Mouse (Mus musculus): ENCODE results near the gene Cntn2. TPM values are rescaled to one million over a fixed set of nuclear protein-coding genes. Genes with fewer than 3 reads are reported as not detected.
A peak's percentile ranks its signal among the peaks of the same experiment; 100 is the strongest.
"Not testable (repeated sequence)": the region's sequence is repeated elsewhere in the genome, so short reads cannot be mapped to it uniquely, and the experiment has no call there.

Cntn2 gene
- polyA plus RNA-seq, 1 experiment from 2014 or later, result 0.23 TPM

DNA sequence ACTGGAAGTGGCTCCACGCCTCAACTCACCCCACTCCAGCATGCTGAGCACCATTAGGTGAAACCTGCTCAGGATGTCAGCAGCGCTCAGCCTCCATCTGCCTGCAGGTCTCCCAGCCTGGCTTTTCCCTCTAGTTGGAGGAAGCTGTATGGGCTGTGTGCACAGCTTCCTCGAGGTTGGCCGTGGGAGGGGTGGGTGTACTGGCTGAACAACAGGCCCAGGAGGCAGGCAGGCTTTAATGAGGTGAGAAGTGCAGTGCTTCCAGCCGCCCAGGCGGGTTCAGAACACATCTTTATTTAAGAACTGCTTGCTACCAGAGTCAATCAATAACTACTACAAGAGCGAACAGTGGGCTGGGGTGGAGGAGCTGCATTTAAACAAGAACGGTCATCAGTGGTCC, 31.5 kb downstream of the Cntn2 start:
- no peak for DNase-seq (ENCODE audit: low spot score)

DNA sequence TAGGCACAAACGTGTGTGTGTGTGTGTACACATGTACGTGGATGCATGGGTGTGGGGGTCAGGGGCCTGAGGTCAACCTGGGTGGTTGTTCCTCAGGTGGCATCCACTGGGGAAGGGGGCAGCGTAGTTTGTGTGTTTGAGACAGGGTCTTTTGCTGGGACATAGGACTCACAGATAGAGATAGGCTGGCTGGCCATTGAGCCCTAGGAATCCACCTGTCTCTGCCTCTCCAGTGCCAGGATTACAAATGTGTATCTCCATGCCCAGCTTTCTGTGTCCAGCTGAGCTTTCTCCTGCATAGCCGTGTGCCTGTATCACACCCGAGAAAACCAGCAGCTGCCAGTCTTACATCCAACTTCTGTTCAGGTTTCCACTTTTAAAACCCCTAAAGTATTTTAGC, 33.3 kb downstream of the Cntn2 start:
- DNase-seq (ENCODE audit: low spot score), result no peak

DNA sequence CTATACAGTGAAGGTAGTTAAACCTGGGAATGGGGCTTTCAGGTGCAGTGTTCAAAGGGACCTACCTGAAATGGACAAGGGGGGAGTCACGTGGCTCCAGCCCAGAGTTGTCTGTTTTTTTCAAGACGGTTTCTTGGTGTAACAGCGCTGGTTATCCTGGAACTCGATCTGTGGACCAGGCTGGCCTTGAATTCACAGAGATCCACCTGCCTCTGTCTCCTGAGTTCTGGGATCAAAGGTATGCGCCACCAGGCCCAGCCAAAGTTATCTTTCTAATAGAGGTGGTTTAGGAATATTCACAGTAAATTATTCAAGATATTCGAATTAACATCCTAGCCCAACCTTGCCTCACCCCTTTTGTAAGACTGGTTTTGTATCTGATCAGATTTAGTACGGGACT, 36.4 kb downstream of the Cntn2 start:
- DNase-seq (ENCODE audit: low spot score), result no peak

GRCm38 (mm10) chr1:132506058-132506457, 37.0 kb downstream of the Cntn2 start, which contains the start of gene Tmem81:
Gene Tmem81 (plus strand): TSS chr1:132506230.
- no peak for DNase-seq (ENCODE audit: low spot score)

DNA sequence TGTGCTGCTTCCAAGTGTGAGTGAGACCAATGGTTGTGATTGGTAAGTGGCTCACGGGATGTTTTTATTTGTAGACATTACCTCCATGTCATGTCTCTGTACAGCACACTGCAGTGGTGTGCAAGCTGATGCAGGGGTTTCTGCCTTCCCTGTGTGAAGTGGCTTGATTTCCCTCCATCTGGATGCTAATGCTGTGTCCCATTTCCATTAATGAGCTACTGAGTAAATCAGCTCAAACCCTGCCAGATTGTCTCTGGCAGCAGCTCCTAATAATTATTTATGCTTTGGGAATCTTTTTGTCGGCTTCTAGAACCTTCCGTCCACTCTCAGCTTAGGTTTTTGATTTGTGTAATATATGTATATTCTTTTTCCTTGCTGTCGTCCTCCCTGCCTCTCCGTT, 37.9 kb downstream of the Cntn2 start:
- no peak for DNase-seq (ENCODE audit: low spot score)

DNA sequence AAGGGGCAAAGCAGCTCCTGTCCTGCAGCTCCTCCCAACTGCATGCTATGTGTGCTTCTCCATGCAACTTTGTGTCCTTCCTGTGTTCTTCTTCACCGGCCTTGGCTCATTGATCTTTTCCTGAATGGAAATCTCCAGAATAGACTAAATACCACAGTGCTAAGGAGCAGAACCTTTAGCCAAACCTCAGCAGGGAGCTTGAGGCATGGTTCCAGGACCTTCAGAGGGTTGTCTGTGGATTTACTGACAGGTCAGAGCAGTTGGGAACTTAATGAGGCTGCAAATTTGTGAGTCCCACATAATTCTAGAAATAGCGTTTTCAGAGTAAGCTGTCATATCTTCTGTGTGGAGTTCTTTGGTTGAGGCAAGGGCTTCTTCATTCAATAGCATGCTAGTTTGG, 42.5 kb downstream of the Cntn2 start:
- no peak for DNase-seq (ENCODE audit: low spot score)

GRCm38 (mm10) chr1:132483759-132484158, 59.3 kb downstream of the Cntn2 start:
- DNase-seq (ENCODE audit: low spot score), result no peak

GRCm38 (mm10) chr1:132483234-132483633, 59.8 kb downstream of the Cntn2 start:
- DNase-seq (ENCODE audit: low spot score), result no peak

- DNase-seq (ENCODE audit: low spot score), result no peak
Measured at GRCm38 (mm10) chr1:132481619-132482018, 61.4 kb downstream of the Cntn2 start.

GRCm38 (mm10) chr1:132479438-132479837, 63.6 kb downstream of the Cntn2 start:
- DNase-seq (ENCODE audit: low spot score), result no peak

DNA sequence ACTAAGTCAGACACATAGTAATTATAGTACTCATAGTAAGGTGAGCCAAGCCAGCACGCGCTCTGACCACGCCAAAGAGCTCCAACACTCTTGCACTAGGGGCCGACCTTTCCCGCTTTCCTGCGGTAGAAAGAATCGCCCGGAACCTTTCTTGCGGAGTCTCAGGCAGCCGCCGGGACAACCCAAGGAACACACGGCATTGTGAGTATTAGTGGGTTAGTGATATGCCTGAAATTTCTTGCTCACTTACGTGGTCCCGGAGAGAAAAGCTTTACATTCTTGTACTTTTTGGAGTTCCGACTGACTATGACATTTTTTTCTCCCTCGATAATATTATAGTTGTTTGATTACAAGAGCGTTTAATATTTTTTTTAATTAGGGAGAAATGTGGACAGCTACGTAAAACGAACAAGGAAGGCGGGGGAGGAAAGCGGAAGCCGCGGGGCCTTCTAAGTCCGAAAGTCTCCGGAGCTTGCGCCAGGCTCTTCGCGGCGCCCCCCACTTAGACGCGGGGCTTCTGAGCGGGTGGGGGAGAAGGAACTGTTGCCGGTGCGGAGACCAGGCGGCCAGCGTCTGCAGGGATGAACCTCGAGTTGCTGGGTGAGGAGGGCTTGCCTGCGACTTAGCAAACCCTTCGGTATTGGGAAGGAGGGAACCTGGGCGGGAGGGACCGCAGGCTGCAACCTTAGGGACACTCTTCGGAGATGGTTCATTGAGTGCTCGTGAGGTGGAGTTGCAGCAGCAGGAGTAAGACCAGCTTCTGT, 65.9 kb downstream of the Cntn2 start, which contains the start of gene Rbbp5:
TSS of gene Rbbp5 (plus strand) at position 438 of the 764 bp plus-strand sequence.
- DNase-seq (ENCODE audit: low spot score), result peak; percentile 91

DNA sequence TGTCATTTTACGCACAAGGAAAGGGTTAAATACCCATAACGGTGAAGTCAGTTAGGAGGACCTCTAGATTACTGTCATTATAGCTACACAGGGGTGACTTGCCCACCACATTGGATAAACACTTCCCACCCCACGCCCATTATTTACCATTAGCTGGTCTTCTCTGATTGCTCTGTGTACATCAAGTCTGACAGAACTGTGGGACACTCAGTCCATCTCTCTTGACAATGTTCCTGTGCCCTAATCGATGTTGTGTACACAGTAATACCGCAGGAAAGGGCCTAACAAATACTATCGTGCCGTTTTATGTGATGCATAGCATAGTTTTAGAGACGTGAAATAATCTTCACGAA, 66.5 kb downstream of the Cntn2 start:
- DNase-seq (ENCODE audit: low spot score), result no peak

DNA sequence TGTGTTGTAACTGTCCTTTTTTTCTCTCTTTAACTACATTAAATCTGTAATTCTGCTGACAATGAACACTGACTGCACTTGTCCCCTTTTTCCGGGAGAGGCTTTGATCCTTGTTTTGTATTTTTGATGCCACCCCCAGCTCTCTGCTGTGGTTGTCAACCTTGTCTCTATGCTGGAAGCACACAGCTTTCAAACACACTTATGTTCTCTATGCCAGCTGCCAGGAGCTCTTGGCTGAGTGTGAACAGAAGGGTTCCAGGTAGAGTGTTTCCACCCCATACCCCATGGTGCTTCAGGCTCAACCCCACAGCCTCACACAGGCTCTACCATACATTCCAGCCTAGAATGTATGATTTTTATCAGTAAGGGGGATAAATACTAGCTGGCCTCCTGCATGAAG, 68.6 kb downstream of the Cntn2 start:
- DNase-seq (ENCODE audit: low spot score), result no peak

DNA sequence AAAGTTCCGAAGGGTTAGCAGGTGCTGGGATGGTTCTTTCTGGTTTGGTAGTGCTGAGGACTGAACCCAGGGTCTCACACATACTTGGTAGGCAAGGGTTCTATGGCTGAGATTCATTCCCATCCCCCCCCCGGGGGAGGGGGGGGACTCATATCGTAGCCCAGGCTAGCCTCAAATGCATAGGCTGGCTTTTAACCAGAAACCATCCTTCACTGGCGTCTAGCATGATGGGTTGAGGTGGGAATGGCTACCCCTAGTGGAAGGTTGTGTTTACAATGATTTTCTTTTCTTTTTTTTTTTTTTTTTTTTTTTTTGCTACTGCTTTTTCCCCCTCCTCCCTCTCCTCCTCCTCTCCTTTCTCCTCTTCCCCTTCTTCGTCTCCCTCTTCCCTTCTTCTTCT, 70.5 kb downstream of the Cntn2 start:
- DNase-seq (ENCODE audit: low spot score), result peak; percentile 6

DNA sequence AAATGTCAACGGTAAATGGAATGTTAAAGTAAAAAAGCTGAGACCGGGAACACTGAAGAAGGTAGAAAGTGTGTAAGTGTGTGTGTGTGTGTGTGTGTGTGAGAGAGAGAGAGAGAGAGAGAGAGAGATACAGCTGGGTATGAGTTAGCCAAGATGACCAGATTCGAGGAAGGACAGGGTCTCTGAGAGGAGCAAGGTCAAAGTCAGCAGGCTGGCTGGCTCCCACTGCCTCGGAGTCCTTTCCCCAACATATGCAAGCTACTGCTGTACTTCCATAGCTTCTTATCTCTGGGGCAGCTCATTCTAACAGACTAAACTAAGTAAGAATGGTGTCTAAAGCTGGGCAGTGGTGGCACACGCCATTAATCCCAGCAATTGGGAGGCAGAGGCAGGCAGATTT, 71.6 kb downstream of the Cntn2 start:
- no peak for DNase-seq (ENCODE audit: low spot score)

GRCm38 (mm10) chr1:132471032-132471431, 72.0 kb downstream of the Cntn2 start:
- no peak for DNase-seq (ENCODE audit: low spot score)

DNA sequence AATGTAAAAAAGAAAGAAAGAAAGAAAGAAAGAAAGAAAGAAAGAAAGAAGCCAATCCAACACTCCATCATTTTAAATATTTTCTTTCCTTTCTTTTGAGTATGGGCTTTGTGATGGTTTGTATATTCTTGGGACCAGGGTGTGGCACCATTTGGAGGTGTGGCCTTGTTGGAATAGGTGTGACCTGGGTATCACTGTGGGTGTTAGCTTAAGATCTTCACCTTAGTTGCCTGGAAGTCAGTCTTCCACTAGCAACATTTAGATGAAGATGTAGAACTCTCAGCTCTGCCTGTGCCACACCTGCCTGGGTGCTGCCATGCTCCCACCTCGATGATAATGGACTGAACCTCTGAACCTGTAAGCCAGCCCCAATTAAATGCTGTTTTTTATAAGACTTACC, 73.0 kb downstream of the Cntn2 start:
- not testable (repeated sequence) for DNase-seq (ENCODE audit: low spot score)

- DNase-seq (ENCODE audit: low spot score), result no peak
Measured at GRCm38 (mm10) chr1:132469519-132469918, 73.5 kb downstream of the Cntn2 start.

DNA sequence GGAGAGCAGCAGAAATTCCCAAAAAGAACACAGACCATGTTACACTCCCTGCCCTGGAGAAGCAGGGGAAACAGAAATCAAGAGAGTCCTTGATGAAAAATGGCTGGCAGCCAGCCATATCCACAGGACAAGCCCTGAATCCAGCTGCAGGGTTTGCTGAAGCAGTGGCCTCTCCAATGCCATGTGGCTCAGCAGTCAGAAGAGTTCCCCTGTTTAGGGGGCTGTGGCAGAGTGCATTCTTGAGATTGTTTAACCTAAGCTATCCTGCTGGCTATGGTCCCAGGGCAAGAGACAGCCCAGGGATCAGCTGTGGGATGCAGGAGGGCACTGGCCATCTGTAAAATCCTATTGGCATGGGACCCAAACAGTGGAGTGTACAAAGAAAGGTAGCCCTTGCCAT, 74.1 kb downstream of the Cntn2 start:
- no peak for DNase-seq (ENCODE audit: low spot score)

DNA sequence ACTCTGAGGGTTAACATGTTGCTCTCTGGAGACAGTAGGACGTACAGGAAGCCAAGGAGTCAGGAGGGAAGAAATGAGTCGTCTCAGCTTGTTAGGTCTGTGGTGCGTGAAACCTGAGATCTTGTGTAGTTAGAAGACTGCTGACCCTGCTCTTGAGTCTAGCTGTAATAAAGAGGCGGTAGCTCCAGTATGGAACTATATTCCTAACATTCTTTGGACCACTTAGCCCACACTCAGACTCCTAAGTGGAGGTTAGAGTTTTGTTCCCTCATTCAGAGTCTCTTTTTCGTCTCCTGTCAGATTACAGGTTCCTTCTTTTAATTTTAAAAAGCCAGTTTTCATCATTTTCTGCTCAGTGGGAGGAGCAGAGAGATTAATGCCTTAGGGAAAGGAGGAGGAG, 78.4 kb downstream of the Cntn2 start:
- DNase-seq (ENCODE audit: low spot score), result no peak
